Mouse (Mus musculus) E14TG2a.4 (cell line): ENCODE data around the gene Susd6.

Source experiments
- CTCF ChIP-seq: conservative IDR thresholded peaks from 2 replicates; pipeline ENCODE4 v1.5.1; 2014; ENCODE audit warnings: low read length
- NANOG ChIP-seq: IDR thresholded peaks from 2 replicates; pipeline ENCODE4 v1.6.1; 2014; ENCODE audit warnings: borderline replicate concordance, low read length, mixed read lengths
- POU5F1 ChIP-seq: IDR thresholded peaks from 2 replicates; pipeline ENCODE4 v1.6.1; 2014; ENCODE audit warnings: low read length, borderline replicate concordance

- TF ChIP-seq CTCF, result no peak
- no peak for TF ChIP-seq NANOG
- TF ChIP-seq POU5F1, result no peak
Measured at GRCm38 (mm10) chr12:80833541-80833940, 43.2 kb downstream of the Susd6 start.
